Mouse (Mus musculus) CH12.LX (cell line): ENCODE measurements at regions not wholly inside any gene's neighbourhood (a gene's known extent, or its start where the extent isn't known, plus 50 kb on each side); places are given as distances from the start of the nearest gene placed in this dataset.

Experiments
- BHLHE40 ChIP-seq: IDR thresholded peaks from 2 replicates; pipeline ENCODE4 v1.6.1; 2011; ENCODE audit warnings: mild to moderate bottlenecking, low read depth, low read length, improper control_type of control experiment
- CTCF ChIP-seq, 2 experiments: IDR thresholded peaks in 1 of 2; conservative IDR thresholded peaks in 1 of 2; 2 replicates each; pipeline ENCODE4 v1.5.1; 2011 to 2012; ENCODE audit warnings: low read depth in 2 of 2, low read length in 2 of 2, improper control_type of control experiment in 1 of 2, inconsistent platforms in 1 of 2, mild to moderate bottlenecking in 1 of 2, moderate library complexity in 1 of 2
- EP300 ChIP-seq: IDR thresholded peaks from 2 replicates; pipeline ENCODE4 v1.6.1; 2011; ENCODE audit warnings: low read length, improper control_type of control experiment
- MAZ ChIP-seq: IDR thresholded peaks from 2 replicates; pipeline ENCODE4 v1.6.1; 2012; ENCODE audit warnings: low read depth, mild to moderate bottlenecking, inconsistent platforms, low read length, improper control_type of control experiment, moderate library complexity
- MEF2A ChIP-seq: IDR thresholded peaks from 2 replicates; pipeline ENCODE4 v1.6.1; 2014; ENCODE audit warnings: low read depth, mild to moderate bottlenecking, inconsistent platforms, low read length, improper control_type of control experiment, borderline replicate concordance
- POLR2A ChIP-seq: IDR thresholded peaks from 2 replicates; pipeline ENCODE4 v1.6.1; 2011; ENCODE audit warnings: low read depth, mild to moderate bottlenecking, improper control_type of control experiment, low read length
- USF1 ChIP-seq: IDR thresholded peaks from 2 replicates; pipeline ENCODE4 v1.6.1; 2014; ENCODE audit warnings: low read depth, mild to moderate bottlenecking, inconsistent platforms, low read length, improper control_type of control experiment
- ZKSCAN1 ChIP-seq: IDR thresholded peaks from 2 replicates; pipeline ENCODE4 v1.6.1; 2012; ENCODE audit warnings: low read depth, inconsistent platforms, low read length, improper control_type of control experiment, borderline replicate concordance
- ZMIZ1 ChIP-seq: IDR thresholded peaks from 2 replicates; pipeline ENCODE4 v1.6.1; 2012; ENCODE audit warnings: low read depth, mild to moderate bottlenecking, inconsistent platforms, low read length, improper control_type of control experiment

DNA sequence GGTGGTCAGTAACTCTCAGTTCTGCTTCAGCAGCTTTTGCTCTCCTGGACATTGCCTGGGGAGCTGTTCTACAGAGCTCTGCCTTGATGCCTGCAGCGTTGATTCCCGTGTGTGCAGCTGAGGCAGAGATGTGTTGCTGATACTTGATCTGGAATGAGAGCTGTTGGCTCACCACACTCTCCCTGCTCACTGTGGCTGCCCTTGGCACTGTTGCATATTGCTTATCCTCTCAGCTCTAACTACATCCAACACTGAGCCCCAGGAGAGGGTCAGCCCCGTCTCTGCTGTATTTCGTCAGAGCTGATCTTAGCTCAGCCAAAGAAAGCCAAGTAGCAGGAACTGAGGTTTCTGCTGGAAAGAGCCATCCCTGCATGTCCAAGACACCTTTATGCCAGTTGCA is 132.8 kb upstream of the Grb10 start:
- TF ChIP-seq ZKSCAN1: no peak
- no peak for TF ChIP-seq CTCF (conservative IDR thresholded peaks at IDR 0.05 in 1 of 2, IDR thresholded peaks at IDR 0.05 in 1 of 2; ENCODE audit: low read depth in 2 of 2, low read length in 2 of 2)
- TF ChIP-seq MEF2A: no peak
- TF ChIP-seq POLR2A: no peak
- TF ChIP-seq USF1: no peak
- no peak for TF ChIP-seq BHLHE40
- TF ChIP-seq ZMIZ1: no peak
- no peak for TF ChIP-seq MAZ
- TF ChIP-seq EP300: no peak
